In genomic region chr19:27364521-27364931, GRCm38 (mm10) we compare ENCODE assay signal across 8 mouse cellular contexts. TPM values are rescaled to one million over a fixed set of nuclear protein-coding genes. Genes with fewer than 3 reads are reported as not detected.
DNase-seq lines count a peak whose midpoint lies in the region; ATAC-seq and TF ChIP-seq lines count a peak whose summit lies in the region.

No protein-coding gene starts in this region.

- no peak overlapping the region for H3K27ac ChIP-seq in hindbrain, postnatal 0 days
- no peak overlapping the region for H3K27ac ChIP-seq in liver, embryonic 13.5 days
- H3K27ac ChIP-seq in neural tube, embryonic 15.5 days (replicated peaks), result no peak overlapping the region

- peaks cover 16% of the 10 kb centered on the region for H3K9me3 ChIP-seq in megakaryocyte, embryonic 14.5 days
- no peaks in the 10 kb centered on the region; the same call in 1 of the 2 replicates for H3K9me3 ChIP-seq in hindbrain, postnatal 0 days (ENCODE audit: low read length)
- no peaks in the 10 kb centered on the region for H3K9me3 ChIP-seq in liver, embryonic 13.5 days (replicated peaks)
- no peaks in the 10 kb centered on the region for H3K9me3 ChIP-seq in neural tube, embryonic 15.5 days (replicated peaks)

- H3K4me3 ChIP-seq in megakaryocyte, embryonic 14.5 days (replicated peaks), result peak overlapping the region; percentile 74
- peak overlapping the region; percentile 6; the same call in 1 of the 2 replicates for H3K4me3 ChIP-seq in hindbrain, postnatal 0 days (ENCODE audit: low read length)
- H3K4me3 ChIP-seq in liver, embryonic 13.5 days (replicated peaks), result no peak overlapping the region
- peak overlapping the region; percentile 10; the same call in 1 of the 2 replicates for H3K4me3 ChIP-seq in neural tube, embryonic 15.5 days (replicated peaks)

- 0 out of 2 replicates have a peak overlapping the region, but pooled peaks have one; percentile 13 for H3K9ac ChIP-seq in hindbrain, postnatal 0 days (replicated peaks; ENCODE audit: low read length)
- no peak overlapping the region for H3K9ac ChIP-seq in liver, embryonic 13.5 days
- no peak overlapping the region for H3K9ac ChIP-seq in neural tube, embryonic 15.5 days (replicated peaks)

- H3K27me3 ChIP-seq in megakaryocyte, embryonic 14.5 days (replicated peaks), result peaks cover 21% of the 10 kb centered on the region
- no peaks in the 10 kb centered on the region for H3K27me3 ChIP-seq in hindbrain, postnatal 0 days (ENCODE audit: insufficient read depth, low read length)
- no peaks in the 10 kb centered on the region for H3K27me3 ChIP-seq in liver, embryonic 13.5 days
- H3K27me3 ChIP-seq in neural tube, embryonic 15.5 days (replicated peaks), result no peaks in the 10 kb centered on the region

- H3K4me1 ChIP-seq in megakaryocyte, embryonic 14.5 days, result peaks cover 5% of the 10 kb centered on the region
- no peaks in the 10 kb centered on the region for H3K4me1 ChIP-seq in hindbrain, postnatal 0 days (ENCODE audit: insufficient read depth, low read length)
- no peaks in the 10 kb centered on the region for H3K4me1 ChIP-seq in liver, embryonic 13.5 days (replicated peaks)
- peaks cover 6% of the 10 kb centered on the region for H3K4me1 ChIP-seq in neural tube, embryonic 15.5 days

- DNase-seq in gastrocnemius, adult 8-10 months (ENCODE audit: low spot score in 2 of 2), result peak; percentile 34 to 51
- peak; percentile 48 for DNase-seq in hindbrain, postnatal 0 days (ENCODE audit: low spot score)
- DNase-seq in liver, embryonic 13.5 days, result no peak
- DNase-seq in cerebellum, adult 9-10 months, result no peak
- DNase-seq in cerebellum, adult 11 months, result no peak

- peak overlapping the region; percentile 28 for H3K4me2 ChIP-seq in hindbrain, postnatal 0 days (ENCODE audit: low read depth, low read length)
- H3K4me2 ChIP-seq in liver, embryonic 13.5 days, result peak overlapping the region; percentile 33
- H3K4me2 ChIP-seq in neural tube, embryonic 15.5 days, result peak overlapping the region; percentile 46

- H3K36me3 ChIP-seq in megakaryocyte, embryonic 14.5 days (replicated peaks; ENCODE audit: low read length), result peaks cover 3% of the 10 kb centered on the region
- H3K36me3 ChIP-seq in hindbrain, postnatal 0 days (ENCODE audit: insufficient read depth, low read length), result no peaks in the 10 kb centered on the region
- H3K36me3 ChIP-seq in liver, embryonic 13.5 days, result no peaks in the 10 kb centered on the region
- H3K36me3 ChIP-seq in neural tube, embryonic 15.5 days, result no peaks in the 10 kb centered on the region

- TF ChIP-seq CTCF in hindbrain, postnatal 0 days (IDR thresholded peaks at IDR 0.05; ENCODE audit: low read depth), result no peak

- no peak for ATAC-seq in megakaryocyte, adult 5-6 weeks (ENCODE audit: poor library complexity, severe bottlenecking)
- ATAC-seq in hindbrain, postnatal 0 days, result no peak
- ATAC-seq in liver, embryonic 13.5 days (ENCODE audit: low read depth), result peak; percentile 65
- ATAC-seq in neural tube, embryonic 15.5 days (ENCODE audit: low FRiP score), result no peak

- 28% methylated on average over 8 of the region's 8 CpGs for WGBS in hindbrain, postnatal 0 days
- 27% methylated on average over 8 of the region's 8 CpGs for WGBS in liver, embryonic 13.5 days (ENCODE audit: insufficient replicate concordance)
- WGBS in neural tube, embryonic 15.5 days, result 8% methylated on average over 8 of the region's 8 CpGs

RNA-seq across cellular contexts. Expression of gene Kcnv2, which starts 42.1 kb away (rescaled TPM):
- 0.31 TPM in 1 of 2 replicates, not detected in the other for polyA plus RNA-seq in megakaryocyte, embryonic 14.5 days (2012; ENCODE audit: insufficient read depth, low replicate concordance)
- total RNA-seq in megakaryocyte, adult 5-6 weeks (2015), result not detected in 2 replicates
- total RNA-seq in megakaryocyte, adult 5-6 weeks (2017), result not detected in 2 replicates
- total RNA-seq in gastrocnemius, adult 8-10 months (2022), result under 1 TPM in 3 of 4 experiments, not detected in 1; 0.07 to 0.16 (median 0.11) TPM
- 0.36 and 0.58 TPM in 2 replicates for total RNA-seq in hindbrain, postnatal 0 days (2014; rRNA removed)
- polyA plus RNA-seq in hindbrain, postnatal 0 days (2015; fragmentation: Nextera tagmentation; extraction: Ambion mirVana), result 0.15 and 0.16 TPM in 2 replicates
- polyA plus RNA-seq in liver, embryonic 13.5 days (2015; fragmentation: Nextera tagmentation; extraction: Ambion mirVana), result 0.02 TPM in 1 of 2 replicates, not detected in the other
- polyA plus RNA-seq in neural tube, embryonic 15.5 days (2015; fragmentation: Nextera tagmentation; extraction: Ambion mirVana), result not detected in 2 replicates

Comparison
In these comparisons a context has a peak if more than half of its experiments do, and no peak if none do; other contexts are left out.
1. DNase-seq: peak in gastrocnemius, adult 8-10 months (2 of 2) and hindbrain, postnatal 0 days (single experiment); none in liver, embryonic 13.5 days (single experiment), cerebellum, adult 9-10 months (single experiment) and cerebellum, adult 11 months (single experiment).
2. Peak in every context shown above with its lines, with median percentiles within 50 percentile points of each other: H3K4me2 ChIP-seq.